Mouse (Mus musculus) G1E (cell line): ENCODE results near the gene Tmem101.

Experiments
- CTCF ChIP-seq: IDR thresholded peaks from 2 replicates; pipeline ENCODE4 v1.5.1; 2012; ENCODE audit warnings: low read depth, low read length, inconsistent platforms, mixed read lengths
- GATA1 ChIP-seq: IDR thresholded peaks from 2 replicates; pipeline ENCODE4 v1.6.1; 2012; ENCODE audit warnings: borderline replicate concordance, low read length, inconsistent platforms, mixed read lengths
- POLR2AphosphoS5 ChIP-seq: IDR thresholded peaks from 2 replicates; pipeline ENCODE4 v1.6.1; 2012; ENCODE audit warnings: low read depth, low read length, inconsistent platforms; ENCODE audit not compliant: insufficient replicate concordance

GRCm38 (mm10) chr11:102111576-102111975, 44.6 kb downstream of the Tmem101 start:
- no peak for TF ChIP-seq CTCF
- no peak for TF ChIP-seq POLR2AphosphoS5
- TF ChIP-seq GATA1 = no peak
